ENCODE assay signal across 8 mouse cellular contexts in genomic region chr6:36691497-36691896, GRCm38 (mm10).
DNase-seq lines count a peak whose midpoint lies in the region; ATAC-seq and TF ChIP-seq lines count a peak whose summit lies in the region.

No protein-coding gene starts in this region.

- no peaks in the 10 kb centered on the region for H3K27me3 ChIP-seq in C2C12 (ENCODE audit: control insufficient read depth, insufficient read depth, insufficient read length)
- H3K27me3 ChIP-seq in forebrain, embryonic 10.5 days (ENCODE audit: poor library complexity, severe bottlenecking) = no peaks in the 10 kb centered on the region
- no peaks in the 10 kb centered on the region for H3K27me3 ChIP-seq in lung, embryonic 14.5 days (ENCODE audit: insufficient read depth, low read length)

- ATAC-seq in hematopoietic stem cell, adult 5-6 weeks (replicated peaks in 1 of 2; ENCODE audit: insufficient read depth in 1 of 2, low FRiP score in 2 of 2, low TSS enrichment in 1 of 2, low read depth in 1 of 2, poor library complexity in 2 of 2, severe bottlenecking in 2 of 2) = peak; percentile 74 to 76
- peak; percentile 77 for ATAC-seq in lung, embryonic 14.5 days (ENCODE audit: insufficient read depth)

- peaks cover 11% of the 10 kb centered on the region for H3K4me1 ChIP-seq in forebrain, embryonic 10.5 days
- H3K4me1 ChIP-seq in lung, embryonic 14.5 days (ENCODE audit: insufficient read depth) = no peaks in the 10 kb centered on the region

- no peak overlapping the region for H3K4me2 ChIP-seq in lung, embryonic 14.5 days

- DNase-seq in adrenal gland, postnatal 36 days = peak; percentile 34 to 60
- DNase-seq in forebrain, embryonic 10.5 days (ENCODE audit: extremely low spot score, low spot score) = peak; percentile 50
- DNase-seq in layer of hippocampus, adult 11-12 months (ENCODE audit: low spot score) = peak; percentile 68
- peak; percentile 82 for DNase-seq in lung, embryonic 14.5 days
- peak; percentile 80 for DNase-seq in retina, postnatal 1 day
- DNase-seq in urinary bladder, postnatal 10 days (ENCODE audit: low spot score) = no peak

- TF ChIP-seq CTCF in C2C12 (IDR thresholded peaks at IDR 0.05; ENCODE audit: control insufficient read depth, insufficient read depth, insufficient read length) = peak; percentile 8
- peak; percentile 91 for TF ChIP-seq CTCF in lung, embryonic 14.5 days (IDR thresholded peaks at IDR 0.05; ENCODE audit: low read depth)

- H3K79me3 ChIP-seq in C2C12 (ENCODE audit: low read depth) = no peaks in the 10 kb centered on the region

- 14% methylated on average over 1 of the region's 1 CpGs for WGBS in forebrain, embryonic 10.5 days
- 6% methylated on average over 1 of the region's 1 CpGs for WGBS in lung, embryonic 14.5 days

- H3K36me3 ChIP-seq in C2C12 (ENCODE audit: control insufficient read depth, insufficient read depth) = no peaks in the 10 kb centered on the region
- H3K36me3 ChIP-seq in forebrain, embryonic 10.5 days (replicated peaks) = no peaks in the 10 kb centered on the region
- no peaks in the 10 kb centered on the region for H3K36me3 ChIP-seq in lung, embryonic 14.5 days (ENCODE audit: insufficient read depth)

- no peaks in the 10 kb centered on the region for H3K9me3 ChIP-seq in forebrain, embryonic 10.5 days
- no peaks in the 10 kb centered on the region for H3K9me3 ChIP-seq in lung, embryonic 14.5 days (ENCODE audit: low read depth, low read length)

- H3K27ac ChIP-seq in forebrain, embryonic 10.5 days = no peak overlapping the region
- H3K27ac ChIP-seq in lung, embryonic 14.5 days (ENCODE audit: low read depth) = no peak overlapping the region

- no peak overlapping the region for H3K4me3 ChIP-seq in C2C12 (ENCODE audit: insufficient read depth, poor library complexity, severe bottlenecking)
- H3K4me3 ChIP-seq in forebrain, embryonic 10.5 days = no peak overlapping the region
- no peak overlapping the region for H3K4me3 ChIP-seq in lung, embryonic 14.5 days (ENCODE audit: low read depth, low read length)

- H3K79me2 ChIP-seq in C2C12 (ENCODE audit: control insufficient read depth, insufficient read depth) = no peaks in the 10 kb centered on the region

- no peak overlapping the region for H3K9ac ChIP-seq in lung, embryonic 14.5 days

- H3ac ChIP-seq in C2C12 (ENCODE audit: control insufficient read depth, insufficient read length, low read depth) = no peak overlapping the region

TF ChIP-seq in C2C12, 6 proteins besides CTCF, POLR2A, EP300 and RAD21:
- TF ChIP-seq MAX (IDR thresholded peaks at IDR 0.05) = no peak
- TF ChIP-seq CEBPB (IDR thresholded peaks at IDR 0.05; ENCODE audit: low read depth) = no peak
- TF ChIP-seq FOSL1 (IDR thresholded peaks at IDR 0.05; ENCODE audit: insufficient read depth, low read length, poor library complexity, severe bottlenecking) = no peak
- no peak for TF ChIP-seq USF1 (IDR thresholded peaks at IDR 0.05; ENCODE audit: low read depth)
- no peak for TF ChIP-seq MYOG (IDR thresholded peaks at IDR 0.05; ENCODE audit: control insufficient read depth, extremely low read depth, insufficient read length)
- no peak for TF ChIP-seq MYOD1 (IDR thresholded peaks at IDR 0.05; ENCODE audit: control insufficient read depth, insufficient read length, low read depth)
TF ChIP-seq in C2C12: peak in this region for 0.
